9 mouse cellular contexts compared by ENCODE assay signal in the genomic region with DNA sequence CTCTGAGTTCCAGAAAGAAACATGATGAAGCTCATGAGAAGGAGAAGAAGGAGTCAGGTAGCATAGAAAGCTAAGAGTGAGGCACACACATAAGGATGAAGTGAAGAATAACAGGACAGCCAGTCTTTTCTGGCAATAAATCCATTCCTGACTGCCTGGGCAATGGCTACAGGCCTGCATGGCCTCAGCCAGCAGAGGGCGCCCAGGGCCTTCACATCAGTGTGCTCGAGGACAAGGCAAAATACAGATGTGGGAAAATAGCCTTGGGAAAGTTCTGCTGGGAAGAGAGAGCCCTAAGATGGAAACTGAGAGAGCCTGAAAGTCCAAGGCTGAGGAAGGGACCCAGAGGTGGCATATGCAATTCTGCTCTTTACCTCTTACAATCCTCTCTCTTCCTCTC. TPM values are rescaled to one million over a fixed set of nuclear protein-coding genes. Genes with fewer than 3 reads are reported as not detected.
DNase-seq lines count a peak whose midpoint lies in the region; ATAC-seq and TF ChIP-seq lines count a peak whose summit lies in the region.
"Had no signal": no experiment of that assay in that cellular context is flagged by ENCODE, and none has a peak within 500 bp of the region (broad histone marks: within the 10 kb centered on the region; RNA-seq: fewer than 3 reads in every experiment).

No protein-coding gene starts in this region.

- H3K27me3 ChIP-seq in Patski, result no peaks in the 10 kb centered on the region
- H3K27me3 ChIP-seq in hindbrain, embryonic 13.5 days, result 0 out of 2 replicates have a peak, but pooled peaks cover 4% of the 10 kb centered on the region
- H3K27me3 ChIP-seq: limb, embryonic 15.5 days had no signal

- no peak overlapping the region for H3K4me3 ChIP-seq in hindbrain, embryonic 13.5 days
- H3K4me3 ChIP-seq: limb, embryonic 15.5 days had no signal

- H3K9me3 ChIP-seq in hindbrain, embryonic 13.5 days, result no peaks in the 10 kb centered on the region
- H3K9me3 ChIP-seq: limb, embryonic 15.5 days had no signal

- peak; percentile 95 for ATAC-seq in Patski
- ATAC-seq in frontal cortex, adult (ENCODE audit: low TSS enrichment), result peak; percentile 91
- ATAC-seq in hindbrain, embryonic 13.5 days (ENCODE audit: low FRiP score), result peak; percentile 80

- no peaks in the 10 kb centered on the region for H3K4me1 ChIP-seq in hindbrain, embryonic 13.5 days (replicated peaks)
- H3K4me1 ChIP-seq: limb, embryonic 15.5 days had no signal

- no peak overlapping the region for H3K27ac ChIP-seq in hindbrain, embryonic 13.5 days
- H3K27ac ChIP-seq: limb, embryonic 15.5 days had no signal

- no peak overlapping the region for H3K4me2 ChIP-seq in hindbrain, embryonic 13.5 days
- H3K4me2 ChIP-seq: limb, embryonic 15.5 days had no signal

- CTCF ChIA-PET in Patski (lab: Charles Lee), result interaction anchor here (1.0 to 1.1 kb wide), 2 partner anchors 17 to 740 kb away, joined by 3 to 4 read pairs; no protein-coding TSS in a partner anchor

- no peak for DNase-seq in Patski (ENCODE audit: low read depth, low spot score)
- peak; percentile 79 for DNase-seq in cerebellum, adult 8-10 months
- peak; percentile 74 for DNase-seq in layer of hippocampus, adult 9-11 months
- peak; percentile 79 for DNase-seq in lung, postnatal 10 days
- DNase-seq in right cerebral cortex, adult 18-20 months, result peak; percentile 81
- no peak for DNase-seq in natural killer cell, adult 2 months (ENCODE audit: low spot score in 2 of 2)

- in situ Hi-C loops in Patski (cut with MboI; ENCODE audit: low pct_unique_long_range_greater_than_20kb), result loop anchor here (5.0 to 10.0 kb wide), 3 partner anchors 138 to 750 kb away; a partner anchor contains a TSS

- POLR2A ChIA-PET in Patski (lab: Charles Lee), result no interaction called here

- H3K36me3 ChIP-seq in hindbrain, embryonic 13.5 days, result no peaks in the 10 kb centered on the region
- H3K36me3 ChIP-seq: limb, embryonic 15.5 days had no signal

- no peak overlapping the region for H3K9ac ChIP-seq in hindbrain, embryonic 13.5 days
- H3K9ac ChIP-seq: limb, embryonic 15.5 days had no signal

- TF ChIP-seq CTCF in Patski (IDR thresholded peaks at IDR 0.05), result peak; percentile 95

- WGBS in hindbrain, embryonic 13.5 days, result 0% methylated on average over 2 of the region's 2 CpGs

RNA-seq across cellular contexts. Expression of a gene that starts 49.9 kb away (rescaled TPM):
- 25.6 TPM for polyA plus RNA-seq in Patski (2021)
- 139 and 145 TPM in 2 replicates for polyA plus RNA-seq in hindbrain, embryonic 13.5 days (2015; fragmentation: Nextera tagmentation; extraction: Ambion mirVana)

Comparison
In these comparisons a context has a peak if more than half of its experiments do, and no peak if none do; other contexts are left out.
1. DNase-seq: peak in cerebellum, adult 8-10 months (single experiment), layer of hippocampus, adult 9-11 months (single experiment), lung, postnatal 10 days (single experiment) and right cerebral cortex, adult 18-20 months (single experiment); none in Patski (single experiment) and natural killer cell, adult 2 months (0 of 2).
2. Peak in every context shown above with its lines, with median percentiles within 50 percentile points of each other: ATAC-seq.